Mouse (Mus musculus): ENCODE measurements around the gene Acadvl.

DNA sequence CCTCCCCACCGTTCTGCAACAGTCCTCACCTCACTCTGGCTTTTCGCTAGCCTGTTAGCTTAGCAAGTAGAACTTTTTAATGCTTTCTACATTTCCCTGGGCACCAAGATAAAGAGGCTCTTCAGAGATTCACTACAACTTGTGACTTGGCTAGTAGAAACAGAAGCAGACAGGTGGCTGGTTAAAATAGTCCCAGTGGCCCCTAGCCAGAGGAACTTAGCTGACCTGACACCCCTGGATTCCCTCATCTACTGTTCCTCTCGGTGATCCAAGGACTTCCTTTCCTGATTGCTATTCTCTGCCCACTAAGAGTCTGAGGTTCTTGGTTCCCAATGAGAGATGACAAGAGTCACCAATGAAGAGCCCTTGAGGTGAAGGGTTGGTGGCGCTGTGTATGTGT, 31.8 kb downstream of the Acadvl start:
- no peak for TF ChIP-seq CTCF (conservative IDR thresholded peaks at IDR 0.05; ENCODE audit: low read length)
- no peak for TF ChIP-seq NANOG (IDR thresholded peaks at IDR 0.05; ENCODE audit: borderline replicate concordance, low read length)
- no peak for TF ChIP-seq POU5F1 (IDR thresholded peaks at IDR 0.05; ENCODE audit: borderline replicate concordance, low read length)
